Mouse (Mus musculus): ENCODE measurements around the gene Mesp2.

GRCm38 (mm10) chr7:79861794-79862193 is 51.3 kb downstream of the Mesp2 start:
- no peak for TF ChIP-seq POLR2A (IDR thresholded peaks at IDR 0.05; ENCODE audit: insufficient read depth, low read depth, low read length)
- no peak for TF ChIP-seq CTCF (IDR thresholded peaks at IDR 0.05)
- TF ChIP-seq EP300 (IDR thresholded peaks at IDR 0.05; ENCODE audit: insufficient read depth, low read depth, low read length) = no peak
